Mouse (Mus musculus) kidney, postnatal 4 days (tissue): Measurements from ENCODE around the gene Saxo1.

ENCODE experiments used
- DNase-seq, 2 experiments: peaks; one replicate each; pipeline ENCODE4 v3.0.0; 2021; ENCODE audit warnings: mixed read lengths in 2 of 2

Gene Saxo1

GRCm38 (mm10) chr4:86416401-86417025, 141.6 kb downstream of the Saxo1 start:
- no peak for DNase-seq

DNA sequence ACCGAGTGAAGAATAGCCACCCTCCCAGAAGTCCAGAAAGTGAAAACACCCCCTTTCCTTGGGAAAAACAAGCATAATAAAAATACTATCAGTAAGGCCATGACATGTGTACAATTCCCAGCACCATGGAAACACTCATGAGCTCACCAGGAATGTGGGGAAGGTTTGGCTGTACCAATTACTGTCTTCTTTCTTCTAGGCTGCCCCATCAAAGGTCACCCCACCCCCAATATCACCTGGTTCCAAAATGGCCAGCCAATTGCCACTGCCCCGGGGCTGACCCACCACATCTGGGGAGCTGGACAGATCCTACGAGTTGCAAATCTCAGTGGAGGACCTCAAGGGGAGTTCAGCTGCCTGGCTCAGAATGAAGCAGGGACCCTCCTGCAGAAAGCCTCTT, 144.7 kb downstream of the Saxo1 start:
- DNase-seq, result no peak

GRCm38 (mm10) chr4:86410946-86411345, 147.2 kb downstream of the Saxo1 start:
- no peak for DNase-seq

GRCm38 (mm10) chr4:86408421-86408820, 149.7 kb downstream of the Saxo1 start:
- DNase-seq, result peak; percentile 26 to 40

- no peak for DNase-seq
These were observed 151.0 kb downstream of the Saxo1 start for GRCm38 (mm10) chr4:86407200-86407527.

DNA sequence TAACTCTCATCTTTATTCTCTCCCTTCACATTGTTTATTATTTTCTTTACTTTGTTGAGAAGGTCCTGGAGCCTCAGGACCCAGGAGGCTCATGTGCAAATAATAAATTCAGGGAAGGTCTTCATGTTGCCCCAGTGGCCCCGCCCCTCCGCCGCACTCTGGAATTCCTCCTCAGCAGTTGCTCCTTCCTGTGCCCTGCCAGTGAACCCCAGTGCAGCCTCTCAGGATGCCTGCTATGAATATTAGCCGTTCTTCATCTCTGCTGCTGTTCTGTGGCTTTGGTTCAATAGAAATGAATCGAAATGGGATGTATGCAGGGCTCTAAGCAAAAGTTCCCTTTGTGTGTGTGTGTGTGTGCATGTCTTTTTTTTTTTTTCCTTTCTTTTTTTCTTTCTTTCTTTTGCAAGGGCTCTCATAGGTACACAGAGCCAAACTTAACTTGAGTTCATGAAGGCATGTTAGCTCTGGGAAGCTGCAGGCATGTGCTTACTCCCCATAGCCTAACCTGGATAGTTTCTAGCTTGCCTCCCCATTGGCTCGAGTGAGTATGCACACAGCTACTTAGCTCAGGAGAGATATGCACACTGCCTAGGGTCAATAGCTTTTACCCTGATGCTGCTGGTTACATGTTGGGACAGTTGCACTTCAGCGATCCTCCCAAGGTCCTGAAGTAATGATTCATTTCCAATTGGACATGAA, 151.5 kb downstream of the Saxo1 start:
- DNase-seq, result peak; percentile 70 to 80

- no peak for DNase-seq
These were observed 157.0 kb downstream of the Saxo1 start for GRCm38 (mm10) chr4:86401116-86401515.

DNA sequence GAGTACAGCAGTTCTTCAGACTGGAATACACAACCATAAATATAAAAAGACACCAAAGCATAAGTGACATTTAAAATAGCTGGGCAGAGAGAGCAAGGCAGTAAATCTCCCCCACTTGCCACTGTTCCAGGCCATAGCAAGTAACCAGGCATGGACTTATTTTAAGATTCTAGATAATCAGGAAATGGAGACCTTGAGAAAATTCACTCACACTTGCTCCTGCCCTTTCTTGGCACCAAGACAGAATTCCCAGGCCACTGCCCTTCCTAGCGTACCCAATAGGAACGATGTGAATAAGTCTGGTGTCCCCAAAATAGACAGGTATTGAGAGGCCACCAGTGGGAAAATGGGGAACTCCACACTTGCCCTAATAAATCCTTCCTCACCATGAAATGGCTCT, 160.7 kb downstream of the Saxo1 start:
- DNase-seq, result peak in 1 of 2 experiments; percentile 31

DNA sequence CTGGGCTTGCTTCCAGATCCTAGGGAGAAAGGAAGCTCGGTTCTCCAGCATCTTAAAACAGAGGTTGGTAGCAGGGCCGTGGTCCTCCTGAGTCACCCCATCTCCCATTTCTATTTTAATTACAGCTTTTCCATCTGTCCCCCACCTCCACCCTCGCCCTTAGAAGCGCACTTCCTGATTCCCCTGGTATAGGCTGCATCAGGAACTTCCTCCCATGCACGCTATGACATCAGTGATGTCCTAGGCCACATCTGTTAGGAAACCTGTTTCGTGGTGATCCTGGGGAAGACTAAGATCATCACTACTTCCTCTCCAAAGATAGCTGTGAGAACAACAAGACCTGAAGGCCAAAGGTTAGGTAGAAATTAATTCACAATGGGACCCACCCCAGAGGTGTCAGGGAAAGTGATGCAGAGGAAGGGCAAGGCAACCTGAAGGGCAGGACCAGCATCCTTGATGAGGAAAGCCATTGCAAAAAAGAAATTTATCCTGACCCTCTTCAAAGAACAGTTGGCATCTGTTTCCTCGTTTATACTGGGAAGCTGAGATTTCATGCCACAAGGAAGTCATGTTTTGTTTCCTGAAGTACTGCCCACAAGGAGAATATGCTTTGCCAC, 161.3 kb downstream of the Saxo1 start:
- DNase-seq, result peak in 1 of 2 experiments; percentile 33

DNA sequence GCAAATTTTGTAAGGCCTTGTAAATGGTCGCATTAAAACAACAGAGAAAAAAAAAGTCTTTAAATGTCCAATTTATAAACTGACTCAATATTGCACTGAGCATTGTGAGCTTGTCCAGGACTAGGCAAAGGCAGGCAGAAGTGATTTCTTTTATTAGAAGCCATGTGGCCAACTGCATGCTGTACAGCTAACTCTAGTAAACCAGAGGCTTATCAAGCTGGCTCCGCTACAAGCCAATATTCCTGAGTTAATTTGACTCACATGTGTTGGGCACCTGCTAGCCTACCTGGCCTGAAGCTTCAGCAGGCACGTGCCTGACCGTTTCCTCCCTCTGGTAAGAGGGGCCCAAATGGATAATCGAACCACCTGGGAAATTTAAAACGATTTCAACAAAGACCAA, 162.5 kb downstream of the Saxo1 start:
- DNase-seq, result no peak
